Comparison of ENCODE assay signal across 8 mouse cellular contexts in genomic region chr13:110643198-110643896, GRCm38 (mm10).
DNase-seq lines count a peak whose midpoint lies in the region; ATAC-seq lines count a peak whose summit lies in the region.

No protein-coding gene starts in this region.

- ATAC-seq in liver, embryonic 13.5 days (ENCODE audit: low read depth) = no peak
- ATAC-seq in liver, embryonic 12.5 days = no peak
- no peak for ATAC-seq in kidney, embryonic 15.5 days (replicated peaks; ENCODE audit: low FRiP score)
- peak; percentile 53 for ATAC-seq in midbrain, embryonic 16.5 days

- DNase-seq in liver, embryonic 13.5 days = no peak
- peak; percentile 20 for DNase-seq in cerebellum, adult 11-12 months
- DNase-seq in heart, adult 18-20 months = peak; percentile 72 to 77
- DNase-seq in frontal cortex, postnatal 25 days (ENCODE audit: low spot score in 2 of 2) = no peak
- no peak for DNase-seq in layer of hippocampus, postnatal 36 days

- H3K9me3 ChIP-seq in liver, embryonic 13.5 days (replicated peaks) = no peaks in the 10 kb centered on the region
- H3K9me3 ChIP-seq in liver, embryonic 12.5 days (replicated peaks) = no peaks in the 10 kb centered on the region
- H3K9me3 ChIP-seq in kidney, embryonic 15.5 days (replicated peaks) = no peaks in the 10 kb centered on the region
- no peaks in the 10 kb centered on the region for H3K9me3 ChIP-seq in midbrain, embryonic 16.5 days (replicated peaks; ENCODE audit: control insufficient read depth, low read length, poor library complexity, severe bottlenecking)

- no peaks in the 10 kb centered on the region for H3K36me3 ChIP-seq in liver, embryonic 13.5 days
- no peaks in the 10 kb centered on the region for H3K36me3 ChIP-seq in liver, embryonic 12.5 days
- no peaks in the 10 kb centered on the region for H3K36me3 ChIP-seq in kidney, embryonic 15.5 days
- H3K36me3 ChIP-seq in midbrain, embryonic 16.5 days (ENCODE audit: control insufficient read depth, insufficient read depth, low read length) = no peaks in the 10 kb centered on the region

- peak overlapping the region; percentile 10; the same call in 1 of the 2 replicates for H3K4me2 ChIP-seq in liver, embryonic 13.5 days
- no peak overlapping the region; the same call in 1 of the 2 replicates for H3K4me2 ChIP-seq in liver, embryonic 12.5 days
- H3K4me2 ChIP-seq in kidney, embryonic 15.5 days = peak overlapping the region; percentile 30
- H3K4me2 ChIP-seq in midbrain, embryonic 16.5 days (ENCODE audit: low read length) = peak overlapping the region; percentile 44

- no peak overlapping the region for H3K27ac ChIP-seq in liver, embryonic 13.5 days
- no peak overlapping the region for H3K27ac ChIP-seq in liver, embryonic 12.5 days
- H3K27ac ChIP-seq in kidney, embryonic 15.5 days = no peak overlapping the region
- peak overlapping the region; percentile 4; the same call in 1 of the 2 replicates for H3K27ac ChIP-seq in midbrain, embryonic 16.5 days (ENCODE audit: low read length)

- no peak overlapping the region for H3K4me3 ChIP-seq in liver, embryonic 13.5 days (replicated peaks)
- H3K4me3 ChIP-seq in liver, embryonic 12.5 days = no peak overlapping the region
- H3K4me3 ChIP-seq in kidney, embryonic 15.5 days (replicated peaks) = no peak overlapping the region
- H3K4me3 ChIP-seq in midbrain, embryonic 16.5 days (ENCODE audit: low read depth, low read length) = no peak overlapping the region

- H3K9ac ChIP-seq in liver, embryonic 13.5 days = no peak overlapping the region
- no peak overlapping the region for H3K9ac ChIP-seq in liver, embryonic 12.5 days
- H3K9ac ChIP-seq in kidney, embryonic 15.5 days = no peak overlapping the region
- H3K9ac ChIP-seq in midbrain, embryonic 16.5 days (ENCODE audit: low read depth, low read length) = no peak overlapping the region

- H3K4me1 ChIP-seq in liver, embryonic 13.5 days (replicated peaks) = no peaks in the 10 kb centered on the region
- H3K4me1 ChIP-seq in liver, embryonic 12.5 days = no peaks in the 10 kb centered on the region
- H3K4me1 ChIP-seq in kidney, embryonic 15.5 days = peaks cover 4% of the 10 kb centered on the region; the same call in 1 of the 2 replicates
- peaks cover 9% of the 10 kb centered on the region for H3K4me1 ChIP-seq in midbrain, embryonic 16.5 days (ENCODE audit: control insufficient read depth, insufficient read depth, low read length)

- H3K27me3 ChIP-seq in liver, embryonic 13.5 days = no peaks in the 10 kb centered on the region
- H3K27me3 ChIP-seq in liver, embryonic 12.5 days (replicated peaks) = no peaks in the 10 kb centered on the region
- no peaks in the 10 kb centered on the region for H3K27me3 ChIP-seq in kidney, embryonic 15.5 days
- no peaks in the 10 kb centered on the region for H3K27me3 ChIP-seq in midbrain, embryonic 16.5 days (ENCODE audit: control insufficient read depth, insufficient read depth, low read depth, low read length)

- WGBS in liver, embryonic 13.5 days (ENCODE audit: insufficient replicate concordance) = 59% methylated on average over 11 of the region's 11 CpGs
- WGBS in liver, embryonic 12.5 days (ENCODE audit: insufficient replicate concordance) = 63% methylated on average over 11 of the region's 11 CpGs
- WGBS in kidney, embryonic 15.5 days = 27% methylated on average over 11 of the region's 11 CpGs
- 25% methylated on average over 11 of the region's 11 CpGs for WGBS in midbrain, embryonic 16.5 days

Comparison
In these comparisons a context has a peak if more than half of its experiments do, and no peak if none do; other contexts are left out.
1. DNase-seq: peak in cerebellum, adult 11-12 months (single experiment) and heart, adult 18-20 months (2 of 2); none in liver, embryonic 13.5 days (single experiment), frontal cortex, postnatal 25 days (0 of 2) and layer of hippocampus, postnatal 36 days (0 of 2).